Comparison of ENCODE assay signal across 23 mouse cellular contexts in genomic region chr3:130860315-130860714, GRCm38 (mm10).
A peak's percentile ranks its signal among the peaks of the same experiment; 100 is the strongest.
DNase-seq lines count a peak whose midpoint lies in the region; ATAC-seq lines count a peak whose summit lies in the region.
"Had no signal": no experiment of that assay in that cellular context is flagged by ENCODE, and none has a peak within 500 bp of the region (broad histone marks: within the 10 kb centered on the region; RNA-seq: fewer than 3 reads in every experiment).

No protein-coding gene starts in this region.

- H3K4me2 ChIP-seq in liver, embryonic 11.5 days, result no peak overlapping the region
- no peak overlapping the region for H3K4me2 ChIP-seq in liver, embryonic 12.5 days
- H3K4me2 ChIP-seq: embryonic facial prominence, embryonic 15.5 days; heart, embryonic 13.5 days; hindbrain, embryonic 15.5 days had no signal

- no peaks in the 10 kb centered on the region for H3K27me3 ChIP-seq in liver, embryonic 11.5 days (replicated peaks; ENCODE audit: control insufficient read depth, insufficient read depth, low read length)
- H3K27me3 ChIP-seq in liver, embryonic 12.5 days (replicated peaks), result no peaks in the 10 kb centered on the region
- H3K27me3 ChIP-seq: embryonic facial prominence, embryonic 15.5 days; heart, embryonic 13.5 days; hindbrain, embryonic 15.5 days had no signal

- no peak overlapping the region for H3K27ac ChIP-seq in liver, embryonic 11.5 days (ENCODE audit: low read depth, low read length)
- H3K27ac ChIP-seq in liver, embryonic 12.5 days, result no peak overlapping the region
- H3K27ac ChIP-seq: embryonic facial prominence, embryonic 15.5 days; forebrain, embryonic 10.5 days; heart, embryonic 13.5 days; hindbrain, embryonic 15.5 days had no signal

- H3K4me1 ChIP-seq in liver, embryonic 11.5 days (replicated peaks; ENCODE audit: control insufficient read depth, insufficient read depth, low read length), result no peaks in the 10 kb centered on the region
- no peaks in the 10 kb centered on the region for H3K4me1 ChIP-seq in liver, embryonic 12.5 days
- H3K4me1 ChIP-seq: embryonic facial prominence, embryonic 15.5 days; heart, embryonic 13.5 days; hindbrain, embryonic 15.5 days had no signal

- H3K9ac ChIP-seq in liver, embryonic 11.5 days (ENCODE audit: low read depth, low read length), result no peak overlapping the region
- H3K9ac ChIP-seq in liver, embryonic 12.5 days, result no peak overlapping the region
- H3K9ac ChIP-seq: embryonic facial prominence, embryonic 15.5 days; heart, embryonic 13.5 days; hindbrain, embryonic 15.5 days had no signal

- H3K9me3 ChIP-seq in liver, embryonic 11.5 days (ENCODE audit: control insufficient read depth, low read length), result no peaks in the 10 kb centered on the region
- no peaks in the 10 kb centered on the region for H3K9me3 ChIP-seq in liver, embryonic 12.5 days (replicated peaks)
- H3K9me3 ChIP-seq: embryonic facial prominence, embryonic 15.5 days; forebrain, embryonic 10.5 days; heart, embryonic 13.5 days; hindbrain, embryonic 15.5 days had no signal

- peak; percentile 32 for DNase-seq in embryo, embryonic 10 days (ENCODE audit: low spot score)
- DNase-seq in embryo, embryonic 10.5 days (ENCODE audit: low spot score), result no peak
- DNase-seq in adipocyte (ENCODE audit: low spot score), result peak; percentile 19
- DNase-seq in lung, postnatal 10 days, result peak; percentile 78
- DNase-seq in lung, postnatal 4 days, result peak; percentile 56 to 75
- no peak for DNase-seq in liver, embryonic 11.5 days (ENCODE audit: low spot score)
- DNase-seq: adrenal gland, postnatal 10 days; B cell, adult 2 months; cerebellum, adult 11 months; cerebellum, adult 8-10 months; cerebellum, postnatal 14 days; gastrocnemius, postnatal 36 days; heart, adult 11 months; heart, postnatal 36 days had no signal

- ATAC-seq in liver, embryonic 11.5 days (replicated peaks; ENCODE audit: low FRiP score), result no peak
- ATAC-seq in liver, embryonic 12.5 days, result no peak
- ATAC-seq: CD4-positive, CD25-positive, alpha-beta regulatory T cell, adult 4 months; forebrain, embryonic 14.5 days had no signal

- no peak overlapping the region for H3K4me3 ChIP-seq in liver, embryonic 11.5 days (ENCODE audit: low read depth, low read length)
- no peak overlapping the region for H3K4me3 ChIP-seq in liver, embryonic 12.5 days
- H3K4me3 ChIP-seq: embryonic facial prominence, embryonic 15.5 days; erythroblast, embryonic 14.5 days; forebrain, embryonic 10.5 days; heart, embryonic 13.5 days; hindbrain, embryonic 15.5 days had no signal

- no peaks in the 10 kb centered on the region for H3K36me3 ChIP-seq in liver, embryonic 11.5 days (ENCODE audit: control insufficient read depth, insufficient read depth, low read length)
- H3K36me3 ChIP-seq in liver, embryonic 12.5 days, result no peaks in the 10 kb centered on the region
- H3K36me3 ChIP-seq: embryonic facial prominence, embryonic 15.5 days; forebrain, embryonic 10.5 days; G1E; heart, embryonic 13.5 days; hindbrain, embryonic 15.5 days had no signal

- 79% methylated on average over 5 of the region's 5 CpGs for WGBS in liver, embryonic 11.5 days
- WGBS in liver, embryonic 12.5 days (ENCODE audit: insufficient replicate concordance), result 70% methylated on average over 5 of the region's 5 CpGs

Comparison
In these comparisons a context has a peak if more than half of its experiments do, and no peak if none do; other contexts are left out.
1. DNase-seq: peak in embryo, embryonic 10 days (single experiment), adipocyte (single experiment), lung, postnatal 10 days (single experiment) and lung, postnatal 4 days (2 of 2); none in embryo, embryonic 10.5 days (single experiment) and liver, embryonic 11.5 days (single experiment).